In the genomic region with DNA sequence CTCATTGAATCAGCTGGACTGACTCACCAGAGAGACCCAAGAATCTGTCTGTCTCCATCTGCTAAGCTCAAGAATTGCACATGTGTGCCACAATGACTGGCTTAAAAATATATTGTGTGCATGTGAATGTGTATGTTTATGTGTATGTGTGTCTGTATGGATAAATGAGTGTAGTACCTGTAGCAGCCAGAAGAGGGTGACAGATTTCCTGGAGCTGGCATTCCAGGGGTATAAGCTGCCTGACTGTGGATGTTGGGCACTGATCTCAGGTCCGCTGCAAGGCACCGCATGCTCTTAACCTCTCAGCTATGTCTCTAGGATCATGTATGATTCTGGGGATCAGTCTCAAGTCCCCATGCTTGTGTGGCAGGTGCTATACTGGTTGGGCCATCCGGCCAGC, we compare ENCODE assay signal across 15 mouse cellular contexts.
A peak's percentile ranks its signal among the peaks of the same experiment; 100 is the strongest.
DNase-seq lines count a peak whose midpoint lies in the region; ATAC-seq and TF ChIP-seq lines count a peak whose summit lies in the region.
"Had no signal": no experiment of that assay in that cellular context is flagged by ENCODE, and none has a peak within 500 bp of the region (broad histone marks: within the 10 kb centered on the region; RNA-seq: fewer than 3 reads in every experiment).

No protein-coding gene starts in this region.

- 95% methylated on average over 3 of the region's 3 CpGs for WGBS in kidney, postnatal 0 days

- dilution Hi-C loops in CH12.LX (cut with MboI; ENCODE audit: extremely low pct_ligation_motif_present, extremely low pct_unique_long_range_greater_than_20kb, low sequenced_read_pairs): no loop called here

- no peaks in the 10 kb centered on the region for H3K27me3 ChIP-seq in kidney, postnatal 0 days (ENCODE audit: insufficient read depth, low read length)
- H3K27me3 ChIP-seq in CH12.LX (replicated peaks): peaks cover 39% of the 10 kb centered on the region
- H3K27me3 ChIP-seq: embryonic facial prominence, embryonic 13.5 days; heart, embryonic 15.5 days; hindbrain, embryonic 12.5 days; lung, embryonic 15.5 days; midbrain, embryonic 15.5 days had no signal

- no peak overlapping the region for H3K4me2 ChIP-seq in kidney, postnatal 0 days (ENCODE audit: low read length)
- H3K4me2 ChIP-seq in CH12.LX (ENCODE audit: insufficient read depth, low read depth, poor library complexity, severe bottlenecking): no peak overlapping the region
- H3K4me2 ChIP-seq: embryonic facial prominence, embryonic 13.5 days; heart, embryonic 15.5 days; hindbrain, embryonic 12.5 days; lung, embryonic 15.5 days; midbrain, embryonic 15.5 days had no signal

- H3K79me2 ChIP-seq in CH12.LX (replicated peaks; ENCODE audit: control insufficient read depth, extremely low read depth, insufficient read depth, poor library complexity, severe bottlenecking): no peaks in the 10 kb centered on the region

- peak; percentile 44 for TF ChIP-seq CTCF in kidney, postnatal 0 days (IDR thresholded peaks at IDR 0.05; ENCODE audit: low read depth)
- TF ChIP-seq CTCF in CH12.LX (conservative IDR thresholded peaks at IDR 0.05 in 1 of 2, IDR thresholded peaks at IDR 0.05 in 1 of 2; ENCODE audit: low read depth in 2 of 2, low read length in 2 of 2): peak in 1 of 2 experiments; percentile 42; a peak in 2 of 4 replicates

- no peak for DNase-seq in kidney, postnatal 0 days (ENCODE audit: low spot score)
- no peak for DNase-seq in kidney, postnatal 36 days
- DNase-seq in 3T3-L1 (ENCODE audit: low read depth, low spot score) (peak; percentile 14), CH12.LX (ENCODE audit: extremely low read depth) (peak; percentile 3), ZHBTc4 (ENCODE audit: low read depth, low spot score) (peak; percentile 67)
- DNase-seq in gastrocnemius, adult 18-20 months (ENCODE audit: low spot score): no peak
- DNase-seq in frontal cortex, adult 2 months (ENCODE audit: extremely low spot score in 1 of 2, low spot score in 1 of 2): no peak
- DNase-seq: adrenal gland, postnatal 14 days; kidney, adult 8-10 months; thymus, adult 2 months had no signal

- no peaks in the 10 kb centered on the region for H3K9me3 ChIP-seq in kidney, postnatal 0 days (replicated peaks; ENCODE audit: low read length)
- H3K9me3 ChIP-seq in CH12.LX (replicated peaks; ENCODE audit: low read length): peaks cover 6% of the 10 kb centered on the region
- H3K9me3 ChIP-seq: embryonic facial prominence, embryonic 13.5 days; heart, embryonic 15.5 days; hindbrain, embryonic 12.5 days; lung, embryonic 15.5 days; midbrain, embryonic 15.5 days had no signal

- no peaks in the 10 kb centered on the region for H3K36me3 ChIP-seq in kidney, postnatal 0 days (ENCODE audit: insufficient read depth, low read length)
- no peaks in the 10 kb centered on the region for H3K36me3 ChIP-seq in CH12.LX (replicated peaks in 1 of 2; ENCODE audit: control insufficient read depth in 1 of 2, insufficient read depth in 1 of 2, low read length in 1 of 2)
- H3K36me3 ChIP-seq: embryonic facial prominence, embryonic 13.5 days; heart, embryonic 15.5 days; hindbrain, embryonic 12.5 days; lung, embryonic 15.5 days; midbrain, embryonic 15.5 days had no signal

- no peak for ATAC-seq in kidney, postnatal 0 days (replicated peaks; ENCODE audit: low FRiP score, low read depth)
- ATAC-seq: midbrain, embryonic 15.5 days had no signal

- no peak overlapping the region for H3K4me3 ChIP-seq in kidney, postnatal 0 days (replicated peaks; ENCODE audit: low read depth, low read length)
- H3K4me3 ChIP-seq in CH12.LX (replicated peaks in 1 of 3; ENCODE audit: low read depth in 2 of 3, low read length in 2 of 3, poor library complexity in 1 of 3): no peak overlapping the region
- H3K4me3 ChIP-seq: embryonic facial prominence, embryonic 13.5 days; heart, embryonic 15.5 days; hindbrain, embryonic 12.5 days; lung, embryonic 15.5 days; midbrain, embryonic 15.5 days had no signal

- no peak for TF ChIP-seq EP300 in CH12.LX (IDR thresholded peaks at IDR 0.05; ENCODE audit: low read length)

- no peak for TF ChIP-seq POLR2A in CH12.LX (IDR thresholded peaks at IDR 0.05; ENCODE audit: low read depth, low read length)

- H3K9ac ChIP-seq in kidney, postnatal 0 days (ENCODE audit: low read depth, low read length): no peak overlapping the region
- no peak overlapping the region for H3K9ac ChIP-seq in CH12.LX (ENCODE audit: insufficient read depth, low read depth)
- H3K9ac ChIP-seq: embryonic facial prominence, embryonic 13.5 days; heart, embryonic 15.5 days; hindbrain, embryonic 12.5 days; lung, embryonic 15.5 days; midbrain, embryonic 15.5 days had no signal

- TF ChIP-seq RAD21 in CH12.LX (IDR thresholded peaks at IDR 0.05; ENCODE audit: low read depth, low read length): no peak

- in situ Hi-C loops in CH12.LX (cut with MboI; ENCODE audit: low pct_ligation_motif_present, low pct_unique_long_range_greater_than_20kb, low sequenced_read_pairs): no loop called here

- no peak overlapping the region for H3K27ac ChIP-seq in kidney, postnatal 0 days
- no peak overlapping the region for H3K27ac ChIP-seq in CH12.LX (ENCODE audit: insufficient read depth, low read depth)
- H3K27ac ChIP-seq: embryonic facial prominence, embryonic 13.5 days; heart, embryonic 15.5 days; hindbrain, embryonic 12.5 days; lung, embryonic 15.5 days; midbrain, embryonic 15.5 days had no signal

- no peaks in the 10 kb centered on the region for H3K4me1 ChIP-seq in kidney, postnatal 0 days (replicated peaks; ENCODE audit: insufficient read depth, low read length)
- no peaks in the 10 kb centered on the region for H3K4me1 ChIP-seq in CH12.LX (ENCODE audit: control insufficient read depth in 1 of 2, insufficient read depth in 2 of 2)
- H3K4me1 ChIP-seq: embryonic facial prominence, embryonic 13.5 days; heart, embryonic 15.5 days; hindbrain, embryonic 12.5 days; lung, embryonic 15.5 days; midbrain, embryonic 15.5 days had no signal

TF ChIP-seq in CH12.LX, 34 proteins besides CTCF, POLR2A, EP300 and RAD21:
- TF ChIP-seq POLR2AphosphoS2 (IDR thresholded peaks at IDR 0.05; ENCODE audit: low read depth, low read length): no peak
- TF ChIP-seq CHD1 (IDR thresholded peaks at IDR 0.05; ENCODE audit: low read depth, low read length): no peak
- TF ChIP-seq ETS1 (conservative IDR thresholded peaks at IDR 0.05; ENCODE audit: low read depth, low read length): no peak
- TF ChIP-seq MAX (IDR thresholded peaks at IDR 0.05; ENCODE audit: low read length): no peak
- TF ChIP-seq MYC (IDR thresholded peaks at IDR 0.05; ENCODE audit: low read depth, low read length): no peak
- TF ChIP-seq NRF1 (IDR thresholded peaks at IDR 0.05; ENCODE audit: low read depth, low read length): no peak
- no peak for TF ChIP-seq MEF2A (IDR thresholded peaks at IDR 0.05; ENCODE audit: borderline replicate concordance, low read depth, low read length)
- TF ChIP-seq ELF1 (IDR thresholded peaks at IDR 0.05; ENCODE audit: low read depth, low read length): no peak
- no peak for TF ChIP-seq RCOR1 (conservative IDR thresholded peaks at IDR 0.05; ENCODE audit: low read depth, low read length)

Comparison
In these comparisons a context has a peak if more than half of its experiments do, and no peak if none do; other contexts are left out.
1. DNase-seq: peak in 3T3-L1 (single experiment), CH12.LX (single experiment) and ZHBTc4 (single experiment); none in kidney, postnatal 0 days (single experiment), kidney, postnatal 36 days (0 of 2), gastrocnemius, adult 18-20 months (single experiment) and frontal cortex, adult 2 months (0 of 2).